Mouse (Mus musculus): ENCODE results near the gene Utrn.

- TF ChIP-seq CTCF (IDR thresholded peaks at IDR 0.05; ENCODE audit: low read depth): no peak
- TF ChIP-seq EP300 (IDR thresholded peaks at IDR 0.05; ENCODE audit: low read depth): no peak
These were observed 442.3 kb downstream of the Utrn start for GRCm38 (mm10) chr10:12426866-12427265.
